Mouse (Mus musculus): ENCODE data around the gene Gm43191. TPM values are rescaled to one million over a fixed set of nuclear protein-coding genes. Genes with fewer than 3 reads are reported as not detected.

Gene Gm43191
- total RNA-seq (2017), result not detected in 3 replicates

- ATAC-seq (replicated peaks; ENCODE audit: insufficient number of reproducible peaks, low FRiP score, low TSS enrichment, poor library complexity, severe bottlenecking), result no peak
Observed at GRCm38 (mm10) chr3:116681160-116681559, at the start of gene Gm43191. Gene Gm43191 (minus strand): TSS chr3:116681260.

- no peak for ATAC-seq (replicated peaks; ENCODE audit: insufficient number of reproducible peaks, low FRiP score, low TSS enrichment, poor library complexity, severe bottlenecking)
Observed at GRCm38 (mm10) chr3:116729483-116730174, 48.6 kb upstream of the Gm43191 start.

- no peak for ATAC-seq (replicated peaks; ENCODE audit: insufficient number of reproducible peaks, low FRiP score, low TSS enrichment, poor library complexity, severe bottlenecking)
Observed at GRCm38 (mm10) chr3:116726807-116727206, 45.7 kb upstream of the Gm43191 start.

GRCm38 (mm10) chr3:116723496-116724481 is 42.7 kb upstream of the Gm43191 start:
- ATAC-seq (replicated peaks; ENCODE audit: insufficient number of reproducible peaks, low FRiP score, low TSS enrichment, poor library complexity, severe bottlenecking), result no peak

- no peak for ATAC-seq (replicated peaks; ENCODE audit: insufficient number of reproducible peaks, low FRiP score, low TSS enrichment, poor library complexity, severe bottlenecking)
Observed at GRCm38 (mm10) chr3:116722980-116723379, 41.9 kb upstream of the Gm43191 start.

- no peak for ATAC-seq (replicated peaks; ENCODE audit: insufficient number of reproducible peaks, low FRiP score, low TSS enrichment, poor library complexity, severe bottlenecking)
Observed at GRCm38 (mm10) chr3:116718951-116719350, 37.9 kb upstream of the Gm43191 start.

GRCm38 (mm10) chr3:116713031-116713430 is 32.0 kb upstream of the Gm43191 start:
- ATAC-seq (replicated peaks; ENCODE audit: insufficient number of reproducible peaks, low FRiP score, low TSS enrichment, poor library complexity, severe bottlenecking), result no peak

GRCm38 (mm10) chr3:116712436-116712881 is 31.4 kb upstream of the Gm43191 start, which contains the start of gene Slc35a3:
Gene Slc35a3 (minus strand): TSS chr3:116712831.
- no peak for ATAC-seq (replicated peaks; ENCODE audit: insufficient number of reproducible peaks, low FRiP score, low TSS enrichment, poor library complexity, severe bottlenecking)

GRCm38 (mm10) chr3:116711624-116712435 is 30.8 kb upstream of the Gm43191 start:
- peak; percentile 85 for ATAC-seq (replicated peaks; ENCODE audit: insufficient number of reproducible peaks, low FRiP score, low TSS enrichment, poor library complexity, severe bottlenecking)

GRCm38 (mm10) chr3:116710941-116711340 is 29.9 kb upstream of the Gm43191 start:
- no peak for ATAC-seq (replicated peaks; ENCODE audit: insufficient number of reproducible peaks, low FRiP score, low TSS enrichment, poor library complexity, severe bottlenecking)

- no peak for ATAC-seq (replicated peaks; ENCODE audit: insufficient number of reproducible peaks, low FRiP score, low TSS enrichment, poor library complexity, severe bottlenecking)
Observed at GRCm38 (mm10) chr3:116705637-116706204, 24.7 kb upstream of the Gm43191 start.

GRCm38 (mm10) chr3:116703835-116704234 is 22.8 kb upstream of the Gm43191 start:
- ATAC-seq (replicated peaks; ENCODE audit: insufficient number of reproducible peaks, low FRiP score, low TSS enrichment, poor library complexity, severe bottlenecking), result no peak

- ATAC-seq (replicated peaks; ENCODE audit: insufficient number of reproducible peaks, low FRiP score, low TSS enrichment, poor library complexity, severe bottlenecking), result no peak
Observed at GRCm38 (mm10) chr3:116702647-116703272, 21.7 kb upstream of the Gm43191 start.

GRCm38 (mm10) chr3:116701601-116702000 is 20.5 kb upstream of the Gm43191 start:
- no peak for ATAC-seq (replicated peaks; ENCODE audit: insufficient number of reproducible peaks, low FRiP score, low TSS enrichment, poor library complexity, severe bottlenecking)

- no peak for ATAC-seq (replicated peaks; ENCODE audit: insufficient number of reproducible peaks, low FRiP score, low TSS enrichment, poor library complexity, severe bottlenecking)
Observed at GRCm38 (mm10) chr3:116698786-116699185, 17.7 kb upstream of the Gm43191 start.

GRCm38 (mm10) chr3:116695666-116695985 is 14.6 kb upstream of the Gm43191 start:
- ATAC-seq (replicated peaks; ENCODE audit: insufficient number of reproducible peaks, low FRiP score, low TSS enrichment, poor library complexity, severe bottlenecking), result no peak

- ATAC-seq (replicated peaks; ENCODE audit: insufficient number of reproducible peaks, low FRiP score, low TSS enrichment, poor library complexity, severe bottlenecking), result no peak
Observed at GRCm38 (mm10) chr3:116694955-116695665, 14.1 kb upstream of the Gm43191 start.

GRCm38 (mm10) chr3:116694312-116694711 is 13.3 kb upstream of the Gm43191 start:
- ATAC-seq (replicated peaks; ENCODE audit: insufficient number of reproducible peaks, low FRiP score, low TSS enrichment, poor library complexity, severe bottlenecking), result no peak
